Mouse (Mus musculus) megakaryocyte, embryonic 14.5 days (primary cell): ENCODE measurements around the gene Dtx1.

Experiments
- FLI1 ChIP-seq: IDR thresholded peaks from 2 replicates; pipeline ENCODE4 v1.6.1; 2012; ENCODE audit warnings: low read length, inconsistent platforms, mixed read lengths
- GATA1 ChIP-seq: IDR thresholded peaks from 3 replicates; pipeline ENCODE4 v1.6.1; 2012; ENCODE audit warnings: mixed read lengths, low read length, inconsistent platforms, borderline replicate concordance

GRCm38 (mm10) chr5:120687484-120687851 lies 24.3 kb downstream of the Dtx1 start:
- TF ChIP-seq GATA1: no peak
- TF ChIP-seq FLI1: no peak
